Mouse (Mus musculus): ENCODE measurements at regions not wholly inside any gene's neighbourhood (a gene's known extent, or its start where the extent isn't known, plus 50 kb on each side); places are given as distances from the start of the nearest gene placed in this dataset.

- H3K4me1 ChIP-seq (ENCODE audit: insufficient read depth, low read depth, low read length), result no peaks in the 10 kb centered on the region
- H3K36me3 ChIP-seq (replicated peaks), result no peaks in the 10 kb centered on the region
- TF ChIP-seq POLR2AphosphoS5 (IDR thresholded peaks at IDR 0.05; ENCODE audit: insufficient replicate concordance, low read depth, low read length) (no peak), GATA1 (IDR thresholded peaks at IDR 0.05; ENCODE audit: borderline replicate concordance, low read length) (no peak), TAL1 (conservative IDR thresholded peaks at IDR 0.05; ENCODE audit: low read depth, low read length) (no peak), GATA2 (IDR thresholded peaks at IDR 0.05; ENCODE audit: borderline replicate concordance, low read depth, low read length) (no peak), CTCF (IDR thresholded peaks at IDR 0.05; ENCODE audit: low read depth, low read length) (no peak)
- H3K9me3 ChIP-seq (replicated peaks), result peaks cover 91% of the 10 kb centered on the region
- ATAC-seq (ENCODE audit: extremely low read depth, insufficient number of reproducible peaks, low FRiP score, poor library complexity, severe bottlenecking) (no peak), DNase-seq (ENCODE audit: low spot score) (no peak)
- no peaks in the 10 kb centered on the region for H3K27me3 ChIP-seq (ENCODE audit: insufficient read depth, low read length)
- no peak overlapping the region for H3K4me3 ChIP-seq (ENCODE audit: low read depth, low read length)
These were observed 111.8 kb upstream of the Rtl1 start for GRCm38 (mm10) chr12:109711946-109712345.

GRCm38 (mm10) chr12:109712386-109712785 is 112.3 kb upstream of the Rtl1 start:
- H3K9me3 ChIP-seq (replicated peaks), result peaks cover 91% of the 10 kb centered on the region
- no peaks in the 10 kb centered on the region for H3K36me3 ChIP-seq (replicated peaks)
- DNase-seq (ENCODE audit: low spot score) (no peak), ATAC-seq (ENCODE audit: extremely low read depth, insufficient number of reproducible peaks, low FRiP score, poor library complexity, severe bottlenecking) (no peak)
- TF ChIP-seq TAL1 (conservative IDR thresholded peaks at IDR 0.05; ENCODE audit: low read depth, low read length), result no peak
- TF ChIP-seq POLR2AphosphoS5 (IDR thresholded peaks at IDR 0.05; ENCODE audit: insufficient replicate concordance, low read depth, low read length), result no peak
- TF ChIP-seq GATA2 (IDR thresholded peaks at IDR 0.05; ENCODE audit: borderline replicate concordance, low read depth, low read length), result no peak
- TF ChIP-seq GATA1 (IDR thresholded peaks at IDR 0.05; ENCODE audit: borderline replicate concordance, low read length), result no peak
- TF ChIP-seq CTCF (IDR thresholded peaks at IDR 0.05; ENCODE audit: low read depth, low read length), result no peak
- no peaks in the 10 kb centered on the region for H3K4me1 ChIP-seq (ENCODE audit: insufficient read depth, low read depth, low read length)
- H3K27me3 ChIP-seq (ENCODE audit: insufficient read depth, low read length), result no peaks in the 10 kb centered on the region
- no peak overlapping the region for H3K4me3 ChIP-seq (ENCODE audit: low read depth, low read length)

- TF ChIP-seq GATA2 (IDR thresholded peaks at IDR 0.05; ENCODE audit: borderline replicate concordance, low read depth, low read length) (no peak), POLR2AphosphoS5 (IDR thresholded peaks at IDR 0.05; ENCODE audit: insufficient replicate concordance, low read depth, low read length) (no peak), GATA1 (IDR thresholded peaks at IDR 0.05; ENCODE audit: borderline replicate concordance, low read length) (no peak), CTCF (IDR thresholded peaks at IDR 0.05; ENCODE audit: low read depth, low read length) (no peak), TAL1 (conservative IDR thresholded peaks at IDR 0.05; ENCODE audit: low read depth, low read length) (no peak)
- H3K9me3 ChIP-seq (replicated peaks), result peaks cover 94% of the 10 kb centered on the region
These were observed 112.9 kb upstream of the Rtl1 start for GRCm38 (mm10) chr12:109713041-109713440.

GRCm38 (mm10) chr12:109714061-109714460 is 113.9 kb upstream of the Rtl1 start:
- TF ChIP-seq CTCF (IDR thresholded peaks at IDR 0.05; ENCODE audit: low read depth, low read length), result no peak
- TF ChIP-seq TAL1 (conservative IDR thresholded peaks at IDR 0.05; ENCODE audit: low read depth, low read length), result no peak
- no peak for TF ChIP-seq GATA1 (IDR thresholded peaks at IDR 0.05; ENCODE audit: borderline replicate concordance, low read length)
- no peak for TF ChIP-seq POLR2AphosphoS5 (IDR thresholded peaks at IDR 0.05; ENCODE audit: insufficient replicate concordance, low read depth, low read length)
- TF ChIP-seq GATA2 (IDR thresholded peaks at IDR 0.05; ENCODE audit: borderline replicate concordance, low read depth, low read length), result no peak
- H3K4me1 ChIP-seq (ENCODE audit: insufficient read depth, low read depth, low read length), result no peaks in the 10 kb centered on the region
- H3K36me3 ChIP-seq (replicated peaks), result no peaks in the 10 kb centered on the region
- peaks cover 93% of the 10 kb centered on the region for H3K9me3 ChIP-seq (replicated peaks)
- no peaks in the 10 kb centered on the region for H3K27me3 ChIP-seq (ENCODE audit: insufficient read depth, low read length)
- no peak overlapping the region for H3K4me3 ChIP-seq (ENCODE audit: low read depth, low read length)
- ATAC-seq (ENCODE audit: extremely low read depth, insufficient number of reproducible peaks, low FRiP score, poor library complexity, severe bottlenecking), result no peak
- no peak for DNase-seq (ENCODE audit: low spot score)

More at GRCm38 (mm10) chr12:109713041-109713440, 112.9 kb upstream of the Rtl1 start:
- DNase-seq (ENCODE audit: low spot score) (no peak), ATAC-seq (ENCODE audit: extremely low read depth, insufficient number of reproducible peaks, low FRiP score, poor library complexity, severe bottlenecking) (no peak)
- Histone ChIP-seq H3K27me3 (ENCODE audit: insufficient read depth, low read length) (no peaks in the 10 kb centered on the region), H3K4me1 (ENCODE audit: insufficient read depth, low read depth, low read length) (no peaks in the 10 kb centered on the region), H3K4me3 (ENCODE audit: low read depth, low read length) (no peak overlapping the region), H3K36me3 (replicated peaks) (no peaks in the 10 kb centered on the region)

GRCm38 (mm10) chr12:109716991-109717390 is 116.9 kb upstream of the Rtl1 start:
- Histone ChIP-seq H3K36me3 (replicated peaks) (no peaks in the 10 kb centered on the region), H3K4me3 (ENCODE audit: low read depth, low read length) (no peak overlapping the region; the same call in 1 of the 2 replicates), H3K9me3 (replicated peaks) (peaks cover 90% of the 10 kb centered on the region), H3K27me3 (ENCODE audit: insufficient read depth, low read length) (no peaks in the 10 kb centered on the region), H3K4me1 (ENCODE audit: insufficient read depth, low read depth, low read length) (no peaks in the 10 kb centered on the region)
- no peak for DNase-seq (ENCODE audit: low spot score)
- no peak for ATAC-seq (ENCODE audit: extremely low read depth, insufficient number of reproducible peaks, low FRiP score, poor library complexity, severe bottlenecking)
- TF ChIP-seq TAL1 (conservative IDR thresholded peaks at IDR 0.05; ENCODE audit: low read depth, low read length), result no peak
- no peak for TF ChIP-seq POLR2AphosphoS5 (IDR thresholded peaks at IDR 0.05; ENCODE audit: insufficient replicate concordance, low read depth, low read length)
- TF ChIP-seq GATA1 (IDR thresholded peaks at IDR 0.05; ENCODE audit: borderline replicate concordance, low read length), result no peak

- Histone ChIP-seq H3K4me1 (ENCODE audit: insufficient read depth, low read depth, low read length) (no peaks in the 10 kb centered on the region), H3K36me3 (replicated peaks) (no peaks in the 10 kb centered on the region), H3K4me3 (ENCODE audit: low read depth, low read length) (no peak overlapping the region), H3K9me3 (replicated peaks) (peaks cover 89% of the 10 kb centered on the region), H3K27me3 (ENCODE audit: insufficient read depth, low read length) (no peaks in the 10 kb centered on the region)
- TF ChIP-seq GATA2 (IDR thresholded peaks at IDR 0.05; ENCODE audit: borderline replicate concordance, low read depth, low read length), result no peak
- TF ChIP-seq TAL1 (conservative IDR thresholded peaks at IDR 0.05; ENCODE audit: low read depth, low read length), result no peak
- no peak for TF ChIP-seq CTCF (IDR thresholded peaks at IDR 0.05; ENCODE audit: low read depth, low read length)
- no peak for TF ChIP-seq POLR2AphosphoS5 (IDR thresholded peaks at IDR 0.05; ENCODE audit: insufficient replicate concordance, low read depth, low read length)
- no peak for TF ChIP-seq GATA1 (IDR thresholded peaks at IDR 0.05; ENCODE audit: borderline replicate concordance, low read length)
- DNase-seq (ENCODE audit: low spot score), result no peak
- no peak for ATAC-seq (ENCODE audit: extremely low read depth, insufficient number of reproducible peaks, low FRiP score, poor library complexity, severe bottlenecking)
These were observed 117.9 kb upstream of the Rtl1 start for GRCm38 (mm10) chr12:109718036-109718435.
